Mouse (Mus musculus) testis, adult 2 months (tissue): Measurements from ENCODE around the gene Rufy3.

Source experiments
- CTCF ChIP-seq: fragments of 200-500 bp; IDR thresholded peaks from 2 replicates; pipeline ENCODE4 v1.5.1; 2012; ENCODE audit warnings: low read depth, mild to moderate bottlenecking, inconsistent platforms, low read length, moderate library complexity; ENCODE audit not compliant: control insufficient read depth, insufficient read depth, insufficient replicate concordance
- POLR2A ChIP-seq: fragments of 200-500 bp; IDR thresholded peaks from 2 replicates; pipeline ENCODE4 v1.6.1; 2012; ENCODE audit warnings: low read depth, mild to moderate bottlenecking, inconsistent platforms, low read length, moderate library complexity; ENCODE audit not compliant: control insufficient read depth

DNA sequence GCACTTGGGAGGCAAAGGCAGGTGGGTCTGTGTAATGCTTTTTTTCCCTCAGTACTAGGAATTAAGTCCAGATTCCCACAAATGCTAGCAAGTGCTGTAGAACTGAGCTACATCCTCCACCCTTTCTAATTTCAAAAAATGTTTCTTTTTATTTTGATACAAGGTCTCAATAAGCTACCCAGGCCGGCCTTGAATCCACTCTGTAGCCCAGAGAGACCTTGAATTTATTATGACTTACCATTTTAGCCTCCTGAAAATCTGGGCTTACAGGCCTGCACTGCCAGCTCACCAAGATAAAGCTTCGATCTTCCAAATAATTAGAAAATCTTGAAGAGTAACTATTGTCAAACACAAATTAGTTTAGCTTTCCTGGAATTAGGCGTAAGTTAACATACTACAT is 39.2 kb downstream of the Rufy3 start:
- TF ChIP-seq POLR2A (no peak), CTCF (no peak)
